Mouse (Mus musculus) limb, embryonic 10.5 days (tissue): ENCODE measurements around the gene Plxdc1. TPM values are rescaled to one million over a fixed set of nuclear protein-coding genes. Genes with fewer than 3 reads are reported as not detected.
A peak's percentile ranks its signal among the peaks of the same experiment; 100 is the strongest.

Source experiments
- DNase-seq: peaks from one replicate; pipeline ENCODE4 v3.0.0-alpha.2; 2017; ENCODE audit warnings: low spot score
- H3K27ac ChIP-seq: fragments of 300-500 bp; sonication (generic); 2 replicates; pipeline ENCODE4 v1.5.1; 2016; ENCODE audit warnings: mild to moderate bottlenecking
- H3K27me3 ChIP-seq: fragments of 300-500 bp; sonication (generic); 2 replicates; pipeline ENCODE4 v1.6.1; 2016; ENCODE audit warnings: low read depth, mild to moderate bottlenecking; ENCODE audit not compliant: poor library complexity, severe bottlenecking
- H3K36me3 ChIP-seq: fragments of 300-500 bp; sonication (generic); 2 replicates; pipeline ENCODE4 v1.6.1; 2016; ENCODE audit warnings: mild to moderate bottlenecking, moderate library complexity
- H3K4me1 ChIP-seq: fragments of 300-500 bp; sonication (generic); 2 replicates; pipeline ENCODE4 v1.6.1; 2016
- H3K4me3 ChIP-seq: fragments of 300-500 bp; sonication (generic); 2 replicates; pipeline ENCODE4 v1.5.1; 2016; ENCODE audit warnings: mild to moderate bottlenecking, moderate library complexity
- H3K9me3 ChIP-seq: fragments of 300-500 bp; sonication (generic); replicated peaks from 2 replicates; pipeline ENCODE4 v1.6.1; 2016; ENCODE audit warnings: mild to moderate bottlenecking
- WGBS: fragments of 180-500 bp; shearing (Covaris S2); methylation state at CpG from one replicate; pipeline ENCODE4 v1.1.7; 2016; 5-methylcytosine and 5-hydroxymethylcytosine counted together
- polyA plus RNA-seq: library from polyadenylated mRNA; unstranded; fragments of >200 nt; fragmentation: Nextera tagmentation; extraction: Ambion mirVana; gene quantifications from 2 replicates; pipeline ENCODE4 v1.2.1, GENCODE M21; 2016

The Plxdc1 gene
- polyA plus RNA-seq, 1 experiment from 2014 or later, result not detected

GRCm38 (mm10) chr11:97977797-97978196 is 8.4 kb downstream of the Plxdc1 start:
- Histone ChIP-seq H3K27ac (0 out of 2 replicates have a peak overlapping the region, but pooled peaks have one; percentile 4), H3K4me3 (no peak overlapping the region), H3K36me3 (no peaks in the 10 kb centered on the region), H3K4me1 (peaks cover 22% of the 10 kb centered on the region), H3K9me3 (no peaks in the 10 kb centered on the region), H3K27me3 (0 out of 2 replicates have a peak, but pooled peaks cover 9% of the 10 kb centered on the region)
- 79% methylated on average over 5 of the region's 5 CpGs for WGBS
- no peak for DNase-seq

GRCm38 (mm10) chr11:97974746-97975145 is 11.5 kb downstream of the Plxdc1 start:
- H3K27ac ChIP-seq, result no peak overlapping the region
- DNase-seq, result no peak
- no peaks in the 10 kb centered on the region for H3K36me3 ChIP-seq
- WGBS, result 87% methylated on average over 5 of the region's 5 CpGs
- H3K27me3 ChIP-seq, result peaks cover 7% of the 10 kb centered on the region; the same call in 1 of the 2 replicates
- peaks cover 2% of the 10 kb centered on the region; the same call in 1 of the 2 replicates for H3K4me1 ChIP-seq
- no peaks in the 10 kb centered on the region for H3K9me3 ChIP-seq
- H3K4me3 ChIP-seq, result no peak overlapping the region

GRCm38 (mm10) chr11:97974141-97974540 is 12.1 kb downstream of the Plxdc1 start:
- Histone ChIP-seq H3K4me3 (no peak overlapping the region), H3K36me3 (no peaks in the 10 kb centered on the region), H3K27ac (no peak overlapping the region), H3K27me3 (peaks cover 12% of the 10 kb centered on the region; the same call in 1 of the 2 replicates), H3K4me1 (no peaks in the 10 kb centered on the region), H3K9me3 (no peaks in the 10 kb centered on the region)
- DNase-seq, result no peak
- 93% methylated on average over 5 of the region's 5 CpGs for WGBS

GRCm38 (mm10) chr11:97972434-97972833 is 13.8 kb downstream of the Plxdc1 start:
- Histone ChIP-seq H3K4me3 (no peak overlapping the region), H3K9me3 (no peaks in the 10 kb centered on the region), H3K4me1 (no peaks in the 10 kb centered on the region), H3K27ac (no peak overlapping the region), H3K36me3 (no peaks in the 10 kb centered on the region), H3K27me3 (peaks cover 5% of the 10 kb centered on the region; the same call in 1 of the 2 replicates)
- 71% methylated on average over 2 of the region's 2 CpGs for WGBS
- no peak for DNase-seq

GRCm38 (mm10) chr11:97971232-97971631 is 15.0 kb downstream of the Plxdc1 start:
- Histone ChIP-seq H3K4me3 (no peak overlapping the region), H3K4me1 (no peaks in the 10 kb centered on the region), H3K27ac (no peak overlapping the region), H3K27me3 (peaks cover 5% of the 10 kb centered on the region; the same call in 1 of the 2 replicates), H3K36me3 (no peaks in the 10 kb centered on the region), H3K9me3 (no peaks in the 10 kb centered on the region)
- 44% methylated on average over 7 of the region's 7 CpGs for WGBS
- DNase-seq, result no peak

GRCm38 (mm10) chr11:97970771-97971170 is 15.5 kb downstream of the Plxdc1 start:
- no peak for DNase-seq
- Histone ChIP-seq H3K4me1 (no peaks in the 10 kb centered on the region), H3K9me3 (no peaks in the 10 kb centered on the region), H3K27me3 (peaks cover 5% of the 10 kb centered on the region; the same call in 1 of the 2 replicates), H3K36me3 (no peaks in the 10 kb centered on the region), H3K27ac (no peak overlapping the region), H3K4me3 (no peak overlapping the region)
- WGBS, result 86% methylated on average over 7 of the region's 7 CpGs

- H3K9me3 ChIP-seq, result no peaks in the 10 kb centered on the region
- peaks cover 11% of the 10 kb centered on the region; the same call in 1 of the 2 replicates for H3K27me3 ChIP-seq
- no peak overlapping the region for H3K27ac ChIP-seq
- WGBS, result 79% methylated on average over 5 of the region's 5 CpGs
- no peak overlapping the region for H3K4me3 ChIP-seq
- DNase-seq, result no peak
- H3K4me1 ChIP-seq, result no peaks in the 10 kb centered on the region
- no peaks in the 10 kb centered on the region for H3K36me3 ChIP-seq
Measured at GRCm38 (mm10) chr11:97968385-97968784, 17.9 kb downstream of the Plxdc1 start.

- Histone ChIP-seq H3K27ac (no peak overlapping the region), H3K4me1 (no peaks in the 10 kb centered on the region), H3K27me3 (peaks cover 11% of the 10 kb centered on the region; the same call in 1 of the 2 replicates), H3K36me3 (no peaks in the 10 kb centered on the region), H3K4me3 (no peak overlapping the region), H3K9me3 (no peaks in the 10 kb centered on the region)
- no peak for DNase-seq
- WGBS, result 59% methylated on average over 2 of the region's 2 CpGs
Measured at GRCm38 (mm10) chr11:97967114-97967513, 19.1 kb downstream of the Plxdc1 start.

GRCm38 (mm10) chr11:97960907-97961306 is 25.3 kb downstream of the Plxdc1 start:
- Histone ChIP-seq H3K27ac (no peak overlapping the region), H3K9me3 (no peaks in the 10 kb centered on the region), H3K4me1 (peaks cover 17% of the 10 kb centered on the region), H3K27me3 (0 out of 2 replicates have a peak, but pooled peaks cover 6% of the 10 kb centered on the region), H3K4me3 (no peak overlapping the region), H3K36me3 (no peaks in the 10 kb centered on the region)
- no peak for DNase-seq
- 89% methylated on average over 1 of the region's 1 CpGs for WGBS

- no peaks in the 10 kb centered on the region for H3K27me3 ChIP-seq
- H3K27ac ChIP-seq, result 0 out of 2 replicates have a peak overlapping the region, but pooled peaks have one; percentile 7
- no peak for DNase-seq
- no peak overlapping the region for H3K4me3 ChIP-seq
- H3K36me3 ChIP-seq, result no peaks in the 10 kb centered on the region
- no peaks in the 10 kb centered on the region for H3K9me3 ChIP-seq
- WGBS, result 73% methylated on average over 5 of the region's 5 CpGs
- H3K4me1 ChIP-seq, result peaks cover 22% of the 10 kb centered on the region
Measured at GRCm38 (mm10) chr11:97959300-97959680, 27.0 kb downstream of the Plxdc1 start.

GRCm38 (mm10) chr11:97958641-97959299 is 27.5 kb downstream of the Plxdc1 start:
- Histone ChIP-seq H3K9me3 (no peaks in the 10 kb centered on the region), H3K36me3 (no peaks in the 10 kb centered on the region), H3K4me3 (no peak overlapping the region), H3K27ac (0 out of 2 replicates have a peak overlapping the region, but pooled peaks have one; percentile 7), H3K27me3 (no peaks in the 10 kb centered on the region), H3K4me1 (peaks cover 22% of the 10 kb centered on the region)
- no peak for DNase-seq
- 88% methylated on average over 7 of the region's 7 CpGs for WGBS

- no peaks in the 10 kb centered on the region for H3K36me3 ChIP-seq
- WGBS, result 62% methylated on average over 6 of the region's 6 CpGs
- no peak for DNase-seq
- no peak overlapping the region for H3K4me3 ChIP-seq
- H3K4me1 ChIP-seq, result peaks cover 22% of the 10 kb centered on the region
- no peak overlapping the region for H3K27ac ChIP-seq
- no peaks in the 10 kb centered on the region for H3K9me3 ChIP-seq
- H3K27me3 ChIP-seq, result no peaks in the 10 kb centered on the region
Measured at GRCm38 (mm10) chr11:97956905-97957560, 29.2 kb downstream of the Plxdc1 start.

- Histone ChIP-seq H3K9me3 (no peaks in the 10 kb centered on the region), H3K4me3 (no peak overlapping the region), H3K27me3 (no peaks in the 10 kb centered on the region), H3K36me3 (no peaks in the 10 kb centered on the region), H3K4me1 (peaks cover 22% of the 10 kb centered on the region), H3K27ac (no peak overlapping the region)
- 56% methylated on average over 4 of the region's 4 CpGs for WGBS
- DNase-seq, result no peak
Measured at GRCm38 (mm10) chr11:97955915-97956314, 30.3 kb downstream of the Plxdc1 start.
